Mouse (Mus musculus) gastrocnemius, postnatal 10 days (tissue): ENCODE data around the gene Mamdc2. TPM values are rescaled to one million over a fixed set of nuclear protein-coding genes. Genes with fewer than 3 reads are reported as not detected.
"Not testable (repeated sequence)": the region's sequence is repeated elsewhere in the genome, so short reads cannot be mapped to it uniquely, and the experiment has no call there.

Source experiments
- DNase-seq: peaks from one replicate; pipeline ENCODE4 v3.0.0; 2021; ENCODE audit warnings: mixed read lengths
- long read RNA-seq, 2 experiments: library from polyadenylated mRNA; stranded (forward); transcript quantifications; one replicate each; pipeline ENCODE4 v2.0.0; 2021
- total RNA-seq, 2 experiments: library from RNA; stranded (reverse); gene quantifications; 2 replicates each; pipeline ENCODE4 v1.2.3; 2021

The Mamdc2 gene
- 1 to 10 TPM; 2.3 to 5.3 TPM for total RNA-seq
- long read RNA-seq, experiment 1, transcript Mamdc2-201 (14 exons, 3,414 nt): major isoform, 7 of 8 reads
- long read RNA-seq, experiment 1, partial matches to known transcripts: 0 of 8 reads
- long read RNA-seq, experiment 1, other reads (novel, unspliced or antisense): 1 of 8 reads
- long read RNA-seq, experiment 2: 0 reads

DNA sequence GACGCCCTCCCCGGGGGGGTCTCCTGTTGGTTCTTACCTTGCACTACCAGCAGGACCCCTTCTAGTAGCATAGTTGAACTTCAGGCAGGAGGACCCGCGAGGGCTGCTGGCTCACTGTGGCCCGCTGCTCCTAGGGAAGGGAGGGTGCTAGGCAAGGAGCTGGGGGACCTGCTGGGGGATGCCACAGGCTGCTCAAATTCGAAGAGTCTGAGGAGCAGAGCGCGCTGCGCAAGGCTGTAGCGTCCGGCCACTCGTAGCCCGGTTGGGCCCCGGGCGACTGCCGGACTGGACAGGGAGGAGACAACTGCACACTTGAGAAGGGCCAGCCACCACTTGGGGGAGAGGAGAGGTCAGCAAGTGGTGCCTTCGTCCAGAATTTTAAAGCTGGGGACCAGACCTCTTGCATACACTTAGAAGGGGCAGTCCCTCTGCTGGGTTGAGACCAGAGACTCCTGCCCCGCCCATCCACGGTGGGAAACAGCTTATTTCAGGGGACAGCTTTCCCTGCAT, at the start of gene Mamdc2:
Mamdc2 (minus strand) TSS at position 455 of the 510 bp plus-strand sequence.
- peak; percentile 51 for DNase-seq

DNA sequence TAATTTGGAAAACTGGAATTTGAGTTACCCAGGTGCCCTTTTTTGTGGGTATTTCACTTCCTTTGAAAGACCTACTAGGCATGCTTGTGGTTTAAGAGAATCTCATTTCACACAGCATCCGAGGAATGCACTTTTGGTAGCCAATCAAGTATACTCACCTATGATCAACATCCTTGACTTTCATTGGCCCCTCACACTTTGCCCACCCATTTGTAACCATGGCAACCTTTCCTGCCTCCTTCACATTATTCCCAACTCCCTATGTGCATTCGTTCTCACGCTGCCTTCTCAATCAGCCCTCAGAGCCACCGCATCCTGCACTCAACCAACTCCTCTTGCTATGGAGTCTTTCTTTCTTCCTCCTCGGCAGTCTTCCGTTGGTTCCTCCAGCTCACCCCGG, 49.8 kb upstream of the Mamdc2 start:
- no peak for DNase-seq

DNA sequence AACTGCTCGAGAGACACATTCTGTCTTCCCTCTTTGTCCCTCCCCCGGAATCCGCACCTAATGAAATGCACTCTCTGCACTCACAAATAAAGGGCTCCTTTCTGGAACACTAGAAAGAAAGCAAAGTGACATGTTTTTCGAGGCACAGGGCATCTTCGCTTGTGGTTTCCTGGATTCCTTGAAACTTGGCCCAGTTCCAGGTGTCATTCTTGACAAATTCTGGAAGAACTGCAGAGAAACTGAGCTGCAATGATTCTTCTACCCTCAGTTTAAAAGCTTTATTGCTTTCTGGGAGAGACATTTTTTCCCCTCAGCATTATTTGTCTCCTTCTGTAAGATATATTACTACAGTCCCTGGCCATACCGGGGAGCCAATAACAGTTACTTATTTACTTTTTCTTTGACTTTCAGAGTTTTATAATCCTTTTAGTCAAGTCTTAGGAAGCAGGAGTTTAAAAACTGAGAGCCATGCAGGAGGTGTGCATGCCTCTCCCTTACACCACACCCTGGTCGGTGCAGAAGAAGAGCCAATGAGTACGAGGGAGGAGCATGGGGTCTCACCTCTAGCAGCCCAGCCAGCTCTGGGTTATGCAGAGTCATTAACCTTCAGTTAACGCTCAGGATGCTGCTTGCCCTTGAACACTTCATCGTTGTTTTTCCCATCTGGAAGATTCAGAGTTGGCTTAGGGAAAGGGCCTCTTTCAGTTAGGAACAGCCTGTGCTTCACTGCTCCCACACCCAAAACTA, 49.1 kb upstream of the Mamdc2 start:
- no peak for DNase-seq

DNA sequence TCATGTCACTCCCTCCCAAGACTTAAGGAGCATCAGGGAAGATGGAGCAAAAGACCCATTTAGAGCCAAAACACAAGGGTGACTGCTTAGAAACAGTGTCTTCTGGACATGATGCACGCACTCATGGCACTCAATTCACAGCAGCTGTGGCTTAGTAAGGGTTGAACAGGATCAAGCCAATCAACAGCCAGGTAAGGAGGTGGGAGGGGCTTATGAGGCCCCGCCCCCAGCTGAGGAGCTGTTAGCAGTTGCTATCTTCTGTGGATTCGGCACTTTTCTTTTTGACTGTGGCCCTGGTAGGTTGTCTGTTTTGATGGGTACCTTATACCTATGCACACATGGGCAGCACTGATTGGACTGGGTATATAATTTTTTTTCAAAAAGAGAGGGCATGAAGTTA, 48.3 kb upstream of the Mamdc2 start:
- no peak for DNase-seq

DNA sequence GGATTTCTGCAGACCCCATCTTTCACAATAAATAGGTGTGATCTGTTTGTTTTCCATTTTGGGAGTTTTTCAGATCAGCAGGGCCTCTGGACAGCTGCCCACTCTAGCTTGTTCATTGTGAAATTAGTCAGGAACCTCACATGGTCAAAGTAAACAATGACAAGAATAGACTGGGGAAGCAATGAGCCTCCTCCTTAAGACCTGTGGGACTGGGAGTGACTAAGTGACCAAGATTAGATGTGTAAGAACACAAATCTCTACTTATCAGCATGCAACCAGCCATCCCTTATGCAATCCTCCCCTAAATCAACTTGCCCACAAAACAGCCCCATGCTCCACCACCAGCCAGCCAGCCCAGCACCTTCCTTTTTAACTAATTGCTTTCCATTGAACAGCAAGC, 44.4 kb upstream of the Mamdc2 start:
- no peak for DNase-seq

DNA sequence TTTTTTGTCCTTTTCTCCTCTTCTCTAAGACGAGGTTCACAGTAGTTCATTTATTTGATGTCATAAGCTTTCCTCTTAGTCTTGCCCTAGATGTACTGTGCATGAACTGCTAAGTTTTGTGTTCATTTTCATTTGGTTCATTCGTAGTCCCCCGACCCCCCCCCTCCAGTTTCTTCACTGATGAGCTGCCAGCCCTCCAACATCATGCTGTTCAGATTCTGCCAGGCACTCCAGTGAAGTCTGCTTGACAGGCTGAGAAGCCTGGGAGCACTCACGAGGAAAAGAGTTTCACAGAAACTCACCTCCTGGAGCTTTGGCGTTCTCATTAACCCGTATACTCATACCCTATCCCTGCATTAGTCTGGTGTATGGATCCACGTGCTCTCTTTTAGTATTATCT, 42.5 kb upstream of the Mamdc2 start:
- DNase-seq: not testable (repeated sequence)

DNA sequence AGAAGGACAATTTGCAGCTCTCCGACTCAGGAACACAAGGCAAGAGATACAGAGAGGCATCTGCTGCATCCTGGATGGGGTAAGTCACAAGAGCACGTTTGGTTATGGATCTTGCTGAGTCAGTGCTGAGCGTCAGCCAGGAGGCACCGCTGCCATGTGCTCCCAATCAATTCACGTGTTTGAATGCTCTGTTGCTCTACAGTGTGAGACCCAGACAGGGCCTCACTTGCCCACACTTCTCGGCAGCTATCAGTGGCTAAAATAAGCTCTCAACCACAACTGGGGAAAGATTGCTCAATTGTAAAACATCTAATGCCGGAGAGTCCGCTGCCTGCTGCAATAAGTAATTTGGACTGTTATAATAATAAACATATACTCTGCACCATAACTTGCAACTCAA, 41.5 kb upstream of the Mamdc2 start:
- no peak for DNase-seq

DNA sequence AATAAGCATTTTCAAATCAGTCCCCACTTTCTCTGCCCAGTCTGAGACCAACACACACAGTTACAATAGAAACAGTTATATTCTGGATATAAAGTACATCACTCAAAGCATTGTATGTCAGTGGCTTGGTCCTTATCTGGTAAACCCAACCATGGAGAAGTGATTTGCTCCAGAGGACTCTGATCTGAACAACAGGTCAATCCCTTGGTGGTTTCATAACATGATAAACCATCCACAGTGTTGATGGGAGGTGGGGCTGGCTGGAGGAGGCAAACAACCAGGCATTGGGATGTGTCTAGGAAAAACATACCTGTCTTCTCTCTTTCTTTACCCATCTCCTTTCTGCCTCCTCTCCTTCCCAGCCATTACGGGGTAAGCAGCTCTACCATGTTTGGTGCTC, 39.2 kb upstream of the Mamdc2 start:
- no peak for DNase-seq

DNA sequence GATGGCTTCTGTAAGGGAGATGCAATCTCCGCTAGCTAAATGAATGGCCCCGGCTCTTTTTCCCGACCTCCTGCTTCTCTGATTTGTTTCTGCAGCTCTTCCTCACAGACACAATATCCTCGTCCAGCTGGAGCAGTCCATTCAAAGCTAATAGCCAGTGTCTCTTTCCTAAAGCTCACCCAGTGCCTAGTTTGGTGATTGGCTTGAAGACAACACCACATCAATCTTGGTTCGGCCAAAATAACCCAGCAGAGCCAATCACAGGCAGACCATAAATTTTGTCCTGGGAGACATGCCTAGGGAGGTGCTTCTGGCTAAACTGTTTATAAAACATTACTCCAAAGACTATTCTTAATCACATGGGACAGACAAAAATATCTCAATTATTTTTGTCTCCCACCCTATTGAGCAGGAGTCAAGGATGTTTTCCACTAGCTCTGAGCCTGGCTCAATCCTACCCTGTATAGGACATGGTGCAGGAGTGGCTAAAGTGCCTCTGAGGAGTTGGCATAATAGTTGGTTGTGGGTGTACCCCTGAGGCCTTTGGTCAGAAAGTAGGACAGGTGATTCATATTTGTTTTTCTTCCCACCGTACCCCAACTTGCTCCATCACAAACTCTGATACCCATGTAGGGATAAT, 38.5 kb upstream of the Mamdc2 start:
- DNase-seq: no peak

DNA sequence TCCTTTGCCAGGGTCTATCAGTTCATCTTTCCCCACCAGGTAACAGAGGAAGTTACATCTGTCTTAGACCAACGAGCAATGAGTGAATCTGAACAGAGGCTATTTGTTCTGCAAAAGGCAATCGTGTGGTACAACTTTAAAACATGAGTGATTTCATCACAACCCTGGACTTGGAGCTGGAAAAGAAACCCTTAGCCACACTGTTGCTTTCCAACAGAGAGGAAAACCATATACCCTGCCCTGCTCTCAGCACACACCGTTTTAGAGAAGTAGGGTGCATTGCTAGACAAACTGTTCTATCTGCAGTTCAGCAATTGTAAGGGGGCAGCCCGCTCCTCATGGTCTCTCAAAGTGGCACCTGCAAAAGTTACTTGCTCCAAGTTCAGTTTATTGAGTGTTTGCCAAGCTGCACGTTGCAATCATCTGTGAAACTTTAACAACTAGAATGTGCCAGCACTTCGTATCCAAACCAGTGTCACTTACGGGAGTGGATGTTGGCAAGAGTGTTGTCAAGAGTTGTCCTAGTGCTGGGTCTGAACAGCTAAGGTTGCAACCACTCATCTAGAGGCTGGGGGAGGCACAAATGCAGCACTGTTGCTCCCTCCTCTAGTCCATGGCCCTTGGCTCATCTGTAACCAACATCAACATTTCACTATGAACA, 37.8 kb upstream of the Mamdc2 start:
- no peak for DNase-seq

DNA sequence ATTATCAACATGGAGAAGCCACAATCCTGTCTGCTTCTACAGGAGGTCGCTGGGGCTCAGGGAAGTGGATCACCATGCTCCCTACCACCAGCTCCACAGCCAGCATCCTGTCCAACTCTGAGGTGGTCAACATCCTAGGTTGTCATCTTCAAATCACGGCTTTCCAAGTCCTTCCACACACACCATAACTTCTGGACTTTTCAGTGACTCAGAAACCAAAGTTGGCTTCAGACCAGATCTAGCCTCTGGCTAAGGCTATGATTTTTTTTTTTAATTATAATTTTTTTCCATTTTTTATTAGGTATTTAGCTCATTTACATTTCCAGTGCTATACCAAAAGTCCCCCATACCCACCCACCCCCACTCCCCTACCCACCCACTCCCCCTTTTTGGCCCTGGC, 34.3 kb upstream of the Mamdc2 start:
- not testable (repeated sequence) for DNase-seq

DNA sequence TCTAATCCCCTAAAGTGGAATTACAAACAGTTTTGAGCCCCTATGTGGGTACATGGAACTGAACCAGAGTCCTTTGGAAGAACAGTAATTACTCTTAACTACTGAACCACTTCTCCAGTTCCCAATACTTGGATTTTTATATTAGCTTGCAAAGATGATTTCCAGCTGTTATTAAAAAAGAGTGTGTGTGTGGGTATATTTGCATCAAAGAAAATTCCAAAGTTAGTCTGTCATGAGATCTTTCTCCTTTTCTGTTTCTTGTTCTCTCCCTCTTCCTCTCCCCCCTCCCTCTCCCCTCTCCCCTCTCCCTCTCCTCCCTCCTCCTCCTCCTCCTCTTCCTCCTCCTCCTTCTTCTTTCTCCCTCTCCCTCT, 31.3 kb upstream of the Mamdc2 start:
- DNase-seq: no peak

DNA sequence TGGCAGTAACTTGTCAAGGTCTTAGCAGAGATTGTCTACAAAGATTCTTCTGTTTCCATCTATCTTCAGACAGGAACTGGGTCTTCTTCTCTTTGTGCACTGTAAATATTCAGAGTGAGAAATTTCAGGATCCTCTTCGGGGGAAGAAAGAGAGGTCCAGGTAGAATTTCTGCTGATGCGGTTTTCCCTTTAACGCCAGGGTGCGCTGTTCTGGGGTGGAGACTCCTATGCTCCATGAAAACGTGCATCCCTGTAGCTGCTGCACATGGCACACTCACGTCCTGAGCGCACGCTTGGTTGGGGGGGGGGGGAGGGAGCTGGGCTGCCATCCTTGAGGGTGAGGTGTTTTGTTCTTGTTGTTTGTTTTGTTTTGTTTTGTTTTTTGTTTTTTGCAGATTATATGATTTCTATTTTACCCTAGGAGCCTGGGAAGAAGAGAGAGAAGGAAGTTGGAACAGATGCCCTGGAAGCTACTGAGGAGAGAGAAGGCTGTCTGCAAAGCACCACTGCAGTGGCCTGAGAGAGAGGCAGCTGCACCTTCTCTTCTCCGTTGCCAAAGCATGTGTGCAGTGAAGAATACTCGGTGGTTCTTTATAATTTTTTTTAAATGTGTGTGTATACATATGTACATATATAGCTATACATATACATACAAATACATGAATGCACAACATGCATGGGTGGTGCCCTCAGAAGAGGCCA, 30.8 kb upstream of the Mamdc2 start:
- peak; percentile 50 for DNase-seq

DNA sequence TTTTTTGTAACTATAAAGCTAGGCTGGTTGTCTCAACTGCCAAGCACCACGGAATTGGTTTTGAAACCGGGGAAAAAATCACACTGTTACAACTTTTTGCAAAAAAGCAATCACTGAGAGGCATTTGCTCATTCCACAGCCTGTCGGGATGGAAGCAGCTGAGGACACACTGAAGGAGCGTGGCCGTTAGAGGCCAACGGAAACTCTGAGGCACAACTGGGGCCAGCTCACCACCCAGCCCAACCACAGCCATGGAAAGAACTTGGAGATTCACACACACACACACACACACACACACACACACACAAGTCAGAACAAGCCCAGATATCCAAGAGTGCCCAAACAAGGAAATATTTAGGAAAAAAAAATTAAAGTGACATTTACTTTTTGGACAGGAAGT, 29.6 kb upstream of the Mamdc2 start:
- DNase-seq: peak; percentile 46

DNA sequence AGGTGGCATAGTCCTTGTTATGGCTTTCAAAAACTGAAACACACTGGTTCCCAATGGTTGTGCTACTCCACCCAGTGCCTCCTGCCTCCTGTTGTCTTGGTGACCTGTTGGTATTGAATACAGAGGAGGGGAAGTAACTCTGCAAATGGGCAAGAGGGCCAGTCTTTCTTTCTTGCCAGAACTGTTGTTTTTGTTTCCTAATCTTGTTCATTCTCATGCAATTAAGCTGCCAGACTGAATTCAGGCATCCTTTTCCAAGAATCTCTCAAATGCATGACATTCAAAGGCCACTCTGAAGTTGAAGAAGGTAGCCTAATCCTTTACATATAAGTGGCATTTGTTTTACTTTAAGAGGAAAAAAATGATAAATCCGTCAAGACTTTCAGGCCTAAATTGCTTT, 19.6 kb upstream of the Mamdc2 start:
- no peak for DNase-seq

DNA sequence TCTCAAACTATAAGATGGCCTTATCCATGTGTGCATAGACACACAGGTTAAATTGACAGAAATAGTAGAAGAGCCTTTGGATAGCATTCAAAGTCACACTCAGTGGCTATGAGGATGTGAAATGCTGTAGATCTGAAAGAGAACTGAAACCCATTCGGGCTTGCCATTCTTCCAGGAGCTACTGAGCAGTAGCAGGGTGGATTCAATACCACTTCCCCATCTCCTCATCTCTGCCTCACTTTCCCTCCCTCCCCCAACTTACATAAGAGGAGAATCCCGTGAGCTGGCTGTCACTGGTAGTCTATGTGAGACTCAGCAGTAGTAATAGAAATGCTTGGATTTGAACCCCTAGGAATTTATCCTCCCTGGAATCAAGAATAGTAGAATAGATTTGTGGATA, 18.8 kb upstream of the Mamdc2 start:
- no peak for DNase-seq

DNA sequence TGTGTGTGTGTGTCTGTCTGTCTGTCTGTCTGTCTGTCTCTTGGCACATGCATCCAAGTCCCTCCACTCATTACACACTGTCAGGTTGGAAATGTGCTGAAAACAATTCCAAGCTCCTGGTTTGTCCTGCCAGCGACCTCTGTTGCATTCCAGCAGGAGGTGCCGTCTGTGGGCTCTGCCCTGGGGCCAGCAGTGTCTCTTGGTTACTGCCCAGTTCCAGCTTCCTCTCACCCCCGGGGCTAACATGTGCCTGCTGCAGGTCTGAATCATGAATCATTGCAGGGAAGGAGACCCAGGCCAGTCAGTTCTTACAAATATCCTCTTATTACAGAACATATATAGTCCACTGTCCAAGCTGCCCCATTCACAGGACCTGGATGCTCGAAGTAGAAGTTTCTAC, 9.2 kb upstream of the Mamdc2 start:
- DNase-seq: no peak

DNA sequence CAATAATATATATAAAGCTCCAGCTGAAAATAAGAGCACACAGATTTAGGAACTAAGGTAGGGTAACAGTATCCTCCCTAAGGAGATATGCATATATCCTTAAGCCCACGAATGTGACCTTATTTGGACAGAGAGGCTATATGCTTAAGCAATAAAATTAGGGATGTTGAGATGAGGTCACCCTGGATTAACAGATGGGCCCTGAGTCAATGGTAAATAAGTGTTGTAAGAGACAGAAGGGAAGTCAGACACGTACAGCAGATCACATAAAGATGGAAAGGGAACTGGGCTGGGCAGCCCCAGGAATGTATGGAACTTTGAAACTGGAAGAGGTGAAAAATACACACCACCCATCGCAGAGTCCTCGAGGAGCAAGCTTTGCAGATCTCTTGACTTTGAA, 3.1 kb upstream of the Mamdc2 start:
- DNase-seq: no peak

DNA sequence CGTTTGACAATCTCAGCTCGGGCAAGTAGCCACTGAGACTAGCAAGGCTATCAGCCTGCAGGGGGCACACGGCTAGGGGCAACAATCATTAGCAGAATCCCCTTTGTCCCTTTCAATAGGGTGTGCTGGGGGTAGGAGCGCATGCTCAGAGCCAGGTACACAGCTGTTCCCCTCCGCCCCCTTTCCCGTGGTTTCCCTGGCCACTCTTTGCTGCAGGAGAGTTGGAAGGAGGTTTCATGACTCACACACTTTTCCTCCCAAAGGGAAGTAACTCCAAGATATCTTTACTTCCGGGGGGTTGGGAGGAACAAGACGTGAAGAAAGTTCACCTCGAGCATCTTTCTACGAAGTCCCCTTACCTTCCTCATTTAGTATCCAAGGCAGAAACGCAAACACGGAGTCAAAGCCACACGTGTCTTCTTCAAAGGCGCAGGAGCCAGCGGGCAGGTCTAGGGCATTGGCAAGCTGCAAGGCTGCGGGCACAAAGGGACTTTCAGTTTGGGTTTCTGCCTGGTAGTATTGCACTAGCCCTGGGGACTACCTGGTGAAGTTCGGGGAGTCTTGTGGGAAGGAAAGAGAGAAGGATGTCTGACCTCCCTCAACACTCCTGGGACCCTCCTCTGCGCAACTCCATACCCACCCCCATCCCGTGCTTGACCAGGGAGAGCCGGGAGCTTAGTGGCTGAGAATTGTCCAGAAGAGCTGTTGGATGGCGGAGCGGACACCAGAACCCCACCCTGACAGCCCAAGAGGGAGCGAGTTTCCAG, 838 bp downstream of the Mamdc2 start:
- DNase-seq: peak; percentile 24

DNA sequence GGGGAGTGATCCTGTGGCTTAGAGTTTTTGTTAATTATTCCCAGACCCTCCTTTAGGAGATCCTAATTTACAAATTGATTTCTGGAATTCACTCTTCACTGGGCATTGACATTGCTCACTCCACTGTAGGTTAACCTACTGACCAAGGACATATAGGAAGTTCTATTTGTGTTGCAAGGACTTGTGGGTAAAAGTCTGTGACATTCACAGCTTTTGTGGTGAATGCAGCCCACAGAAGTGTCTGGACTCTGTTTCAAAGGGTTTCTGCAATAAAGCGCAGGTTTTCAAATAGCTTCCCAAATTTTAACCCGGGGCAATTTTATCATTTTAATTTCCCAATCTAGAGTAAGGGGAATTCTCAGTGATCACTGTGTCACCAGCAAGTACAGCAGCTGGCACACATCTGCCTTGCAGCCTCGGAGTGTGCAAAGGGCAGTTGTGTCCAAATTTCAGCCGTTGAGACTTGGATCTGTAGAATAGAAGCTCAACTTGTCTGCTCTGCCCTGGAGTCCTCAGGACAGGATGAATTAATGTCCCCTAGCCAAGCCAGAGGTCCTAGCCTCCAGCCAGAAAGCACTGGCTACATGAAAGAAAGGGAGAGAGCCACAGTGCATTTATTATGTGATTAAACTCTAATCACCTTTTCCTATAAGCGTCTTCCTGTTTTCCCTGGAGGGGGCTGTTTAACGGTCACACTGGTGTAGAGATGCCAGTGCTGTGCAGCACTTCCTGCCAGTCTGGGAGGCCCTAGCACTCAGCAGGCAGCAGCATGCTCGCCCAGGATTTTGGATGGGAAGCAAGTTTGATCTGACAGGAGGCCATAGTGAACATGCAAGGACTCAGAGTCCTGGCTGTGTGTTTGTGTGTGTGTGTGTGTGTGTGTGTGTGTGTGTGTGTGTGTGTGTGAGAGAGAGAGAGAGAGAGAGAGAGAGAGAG, 3.1 kb downstream of the Mamdc2 start:
- DNase-seq: no peak

DNA sequence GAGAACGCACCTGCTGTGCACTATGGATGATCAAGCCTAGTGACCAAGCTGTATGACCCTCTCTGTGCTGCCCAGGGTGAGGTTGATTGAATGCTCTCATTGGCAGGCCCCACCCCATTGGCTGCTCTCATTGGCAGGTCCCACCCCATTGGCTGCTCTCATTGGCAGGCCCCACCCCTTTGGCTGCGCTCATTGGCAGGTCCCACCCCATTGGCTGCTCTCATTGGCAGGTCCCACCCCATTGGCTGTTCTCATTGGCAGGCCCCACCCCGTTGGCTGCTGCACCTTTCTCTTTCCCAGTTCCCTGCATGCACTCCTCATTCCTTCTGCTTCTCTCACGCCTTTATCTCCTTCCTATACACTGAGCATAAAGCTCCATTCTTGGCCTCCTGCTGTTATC, 12.5 kb downstream of the Mamdc2 start:
- DNase-seq: no peak
